In the genomic region with DNA sequence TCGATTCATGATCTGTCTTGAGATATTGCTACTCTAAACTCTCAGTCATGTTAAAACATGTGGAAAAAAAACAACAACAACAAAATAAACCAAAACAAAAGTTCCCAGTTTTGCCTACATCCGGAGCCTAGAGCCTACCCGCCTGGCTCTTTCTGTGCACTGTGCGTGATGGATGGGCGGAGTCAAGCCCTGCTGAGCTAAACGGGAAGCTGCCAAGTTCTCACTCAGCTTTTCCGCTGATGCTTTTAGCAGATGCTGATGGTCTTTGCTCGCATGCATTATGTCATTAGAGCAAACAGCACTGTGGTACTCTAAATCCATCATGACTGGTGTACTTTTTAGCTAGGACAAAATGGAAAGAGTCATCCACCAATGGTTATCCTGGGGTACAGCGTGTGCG, we compare ENCODE assay signal across 9 mouse cellular contexts. TPM values are rescaled to one million over a fixed set of nuclear protein-coding genes. Genes with fewer than 3 reads are reported as not detected.
DNase-seq lines count a peak whose midpoint lies in the region; ATAC-seq lines count a peak whose summit lies in the region.
"Had no signal": no experiment of that assay in that cellular context is flagged by ENCODE, and none has a peak within 500 bp of the region (broad histone marks: within the 10 kb centered on the region; RNA-seq: fewer than 3 reads in every experiment).

No protein-coding gene starts in this region.

- H3K27me3 ChIP-seq in kidney, embryonic 15.5 days = no peaks in the 10 kb centered on the region

- 0 out of 2 replicates have a peak, but pooled peaks cover 2% of the 10 kb centered on the region for H3K4me1 ChIP-seq in kidney, embryonic 15.5 days

- peak overlapping the region; percentile 37 for H3K4me2 ChIP-seq in kidney, embryonic 15.5 days

- intact Hi-C loops in gastrocnemius, postnatal 36 days (cut with DNase I) = no loop called here

- no peaks in the 10 kb centered on the region for H3K9me3 ChIP-seq in kidney, embryonic 15.5 days (replicated peaks)

- no peak overlapping the region for H3K4me3 ChIP-seq in kidney, embryonic 15.5 days (replicated peaks)

- peak; percentile 34 for DNase-seq in gastrocnemius, adult 18-20 months (ENCODE audit: low spot score)
- no peak for DNase-seq in gastrocnemius, postnatal 36 days
- DNase-seq in embryo, embryonic 10.5 days (ENCODE audit: low spot score) = peak; percentile 66
- DNase-seq in heart, adult 18-20 months = peak; percentile 36 to 61
- peak; percentile 76 for DNase-seq in mesoderm, embryonic 11.5 days (ENCODE audit: low read depth, low spot score)
- no peak for DNase-seq in frontal cortex, postnatal 36 days (ENCODE audit: low spot score in 2 of 2)
- DNase-seq in testis, postnatal 10 days (ENCODE audit: low spot score) = no peak

- H3K36me3 ChIP-seq in kidney, embryonic 15.5 days = no peaks in the 10 kb centered on the region

- ATAC-seq in kidney, embryonic 15.5 days (replicated peaks; ENCODE audit: low FRiP score) = peak; percentile 43; the same call in 1 of the 2 replicates
- ATAC-seq: Patski had no signal

- H3K9ac ChIP-seq in kidney, embryonic 15.5 days = no peak overlapping the region

- H3K27ac ChIP-seq in kidney, embryonic 15.5 days = no peak overlapping the region

- WGBS in kidney, embryonic 15.5 days = 37% methylated on average over 10 of the region's 10 CpGs

RNA-seq across cellular contexts. Expression of gene Ddx59, which starts 20.6 kb away (rescaled TPM):
- total RNA-seq in gastrocnemius, adult 18-20 months (2021) = 10 to 100 TPM; 20.0 to 20.7 TPM
- total RNA-seq in gastrocnemius, postnatal 36 days (2021) = 10 to 100 TPM; 13.2 to 16.5 TPM
- total RNA-seq in heart, adult 18-20 months (2021) = 10 to 100 TPM; 12.4 to 15.3 TPM
- polyA plus RNA-seq in kidney, embryonic 15.5 days (2015; fragmentation: Nextera tagmentation; extraction: Ambion mirVana) = 15.7 and 16.0 TPM in 2 replicates

RNA-seq across cellular contexts. Expression of gene Camsap2, which starts 48.6 kb away (rescaled TPM):
- 10 to 100 TPM in 1 of 2 experiments, 1 to 10 TPM in 1; 9.0 to 10.0 TPM for total RNA-seq in gastrocnemius, adult 18-20 months (2021)
- total RNA-seq in gastrocnemius, postnatal 36 days (2021) = 10 to 100 TPM in 1 of 2 experiments, 1 to 10 TPM in 1; 9.1 to 10.6 TPM
- total RNA-seq in heart, adult 18-20 months (2021) = 10 to 100 TPM; 21.1 to 21.3 TPM
- polyA plus RNA-seq in kidney, embryonic 15.5 days (2015; fragmentation: Nextera tagmentation; extraction: Ambion mirVana) = 9.0 and 9.9 TPM in 2 replicates

Comparison
In these comparisons a context has a peak if more than half of its experiments do, and no peak if none do; other contexts are left out.
1. DNase-seq: peak in gastrocnemius, adult 18-20 months (single experiment), embryo, embryonic 10.5 days (single experiment), heart, adult 18-20 months (2 of 2) and mesoderm, embryonic 11.5 days (single experiment); none in gastrocnemius, postnatal 36 days (0 of 2), frontal cortex, postnatal 36 days (0 of 2) and testis, postnatal 10 days (single experiment).